ENCODE assay signal across 11 mouse cellular contexts in the genomic region with DNA sequence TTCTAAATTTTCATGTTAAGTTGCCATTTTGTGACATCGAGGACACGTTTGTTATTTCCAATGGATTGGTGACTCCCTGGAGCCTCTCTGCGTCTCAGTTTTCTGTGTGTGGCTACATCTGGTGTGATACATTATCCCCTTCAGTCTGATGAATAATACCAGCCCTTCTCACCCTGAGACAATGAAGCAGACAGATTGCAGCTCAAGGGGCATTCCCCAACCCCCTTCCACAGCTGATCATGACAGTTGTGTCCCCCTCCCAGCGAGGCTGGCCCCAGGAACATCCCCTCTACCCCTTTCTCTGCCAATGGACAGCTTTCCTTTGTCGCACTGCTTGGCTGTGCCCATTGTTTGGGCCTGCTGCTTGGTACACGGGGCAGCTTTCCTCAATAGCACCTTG. TPM values are rescaled to one million over a fixed set of nuclear protein-coding genes. Genes with fewer than 3 reads are reported as not detected.
DNase-seq lines count a peak whose midpoint lies in the region; ATAC-seq lines count a peak whose summit lies in the region.
"Had no signal": no experiment of that assay in that cellular context is flagged by ENCODE, and none has a peak within 500 bp of the region (broad histone marks: within the 10 kb centered on the region; RNA-seq: fewer than 3 reads in every experiment).

No protein-coding gene starts in this region.

- H3K9me3 ChIP-seq in lung, embryonic 16.5 days (ENCODE audit: control insufficient read depth, low read length), result no peaks in the 10 kb centered on the region
- H3K9me3 ChIP-seq in forebrain, embryonic 15.5 days, result no peaks in the 10 kb centered on the region
- H3K9me3 ChIP-seq in midbrain, embryonic 10.5 days (replicated peaks), result no peaks in the 10 kb centered on the region
- H3K9me3 ChIP-seq: heart, embryonic 12.5 days; liver, embryonic 15.5 days had no signal

- 0 out of 2 replicates have a peak, but pooled peaks have one; percentile 20 for ATAC-seq in lung, embryonic 16.5 days (ENCODE audit: low read depth)
- ATAC-seq in forebrain, embryonic 15.5 days (replicated peaks), result peak; percentile 76

- intact Hi-C loops in gastrocnemius, postnatal 36 days (cut with DNase I), result no loop called here

- no peaks in the 10 kb centered on the region for H3K27me3 ChIP-seq in lung, embryonic 16.5 days (ENCODE audit: control insufficient read depth, insufficient read depth, low read depth, low read length)
- no peaks in the 10 kb centered on the region for H3K27me3 ChIP-seq in forebrain, embryonic 15.5 days
- H3K27me3 ChIP-seq in midbrain, embryonic 10.5 days (ENCODE audit: low read depth, poor library complexity, severe bottlenecking), result no peaks in the 10 kb centered on the region
- H3K27me3 ChIP-seq: heart, embryonic 12.5 days; liver, embryonic 15.5 days had no signal

- no peak overlapping the region for H3K27ac ChIP-seq in lung, embryonic 16.5 days (ENCODE audit: low read length)
- H3K27ac ChIP-seq in forebrain, embryonic 15.5 days (replicated peaks), result peak overlapping the region; percentile 92
- peak overlapping the region; percentile 89 for H3K27ac ChIP-seq in midbrain, embryonic 10.5 days (replicated peaks)
- H3K27ac ChIP-seq: liver, embryonic 15.5 days had no signal

- no peak overlapping the region for H3K9ac ChIP-seq in lung, embryonic 16.5 days (ENCODE audit: low read length)
- H3K9ac ChIP-seq in forebrain, embryonic 15.5 days (replicated peaks), result peak overlapping the region; percentile 16; the same call in 1 of the 2 replicates
- H3K9ac ChIP-seq: heart, embryonic 12.5 days; liver, embryonic 15.5 days had no signal

- no peak overlapping the region for H3K4me2 ChIP-seq in lung, embryonic 16.5 days (ENCODE audit: low read depth, low read length)
- H3K4me2 ChIP-seq in forebrain, embryonic 15.5 days (replicated peaks), result no peak overlapping the region
- H3K4me2 ChIP-seq: liver, embryonic 15.5 days had no signal

- H3K4me3 ChIP-seq in lung, embryonic 16.5 days (ENCODE audit: low read length), result no peak overlapping the region
- no peak overlapping the region for H3K4me3 ChIP-seq in forebrain, embryonic 15.5 days
- H3K4me3 ChIP-seq in midbrain, embryonic 10.5 days, result peak overlapping the region; percentile 35; the same call in 1 of the 2 replicates
- H3K4me3 ChIP-seq: heart, embryonic 12.5 days; liver, embryonic 15.5 days had no signal

- H3K36me3 ChIP-seq in lung, embryonic 16.5 days (ENCODE audit: control insufficient read depth, insufficient read depth, low read length), result 0 out of 2 replicates have a peak, but pooled peaks cover 2% of the 10 kb centered on the region
- peaks cover 14% of the 10 kb centered on the region for H3K36me3 ChIP-seq in forebrain, embryonic 15.5 days
- peaks cover 29% of the 10 kb centered on the region for H3K36me3 ChIP-seq in midbrain, embryonic 10.5 days

- 65% methylated on average over 6 of the region's 6 CpGs for WGBS in lung, embryonic 16.5 days
- WGBS in forebrain, embryonic 15.5 days, result 6% methylated on average over 6 of the region's 6 CpGs
- WGBS in midbrain, embryonic 10.5 days, result 24% methylated on average over 6 of the region's 6 CpGs

- no peak for DNase-seq in lung, postnatal 36 days
- DNase-seq in midbrain, embryonic 10.5 days (ENCODE audit: low spot score), result peak; percentile 60
- peak; percentile 71 for DNase-seq in retina, embryonic 14.5 days (ENCODE audit: low spot score)
- DNase-seq in gastrocnemius, postnatal 36 days, result no peak
- DNase-seq in urinary bladder, postnatal 14 days (ENCODE audit: low spot score), result no peak
- DNase-seq in left cerebral cortex, adult 11 months (ENCODE audit: low spot score), result no peak
- DNase-seq: kidney, adult 11 months had no signal

- H3K4me1 ChIP-seq in lung, embryonic 16.5 days (replicated peaks; ENCODE audit: control insufficient read depth, insufficient read depth, low read length), result peaks cover 2% of the 10 kb centered on the region
- peaks cover 65% of the 10 kb centered on the region for H3K4me1 ChIP-seq in forebrain, embryonic 15.5 days
- peaks cover 74% of the 10 kb centered on the region for H3K4me1 ChIP-seq in midbrain, embryonic 10.5 days

RNA-seq across cellular contexts. Expression of gene Cemip2, which starts 11.5 kb away (rescaled TPM):
- polyA plus RNA-seq in lung, embryonic 16.5 days (2015; fragmentation: Nextera tagmentation; extraction: Ambion mirVana), result 29.7 and 31.8 TPM in 2 replicates
- 39.3 and 43.0 TPM in 2 replicates for polyA plus RNA-seq in forebrain, embryonic 15.5 days (2015; fragmentation: Nextera tagmentation; extraction: Ambion mirVana)
- 71.2 and 91.2 TPM in 2 replicates for polyA plus RNA-seq in midbrain, embryonic 10.5 days (2016; fragmentation: Nextera tagmentation; extraction: Ambion mirVana)
- total RNA-seq in gastrocnemius, postnatal 36 days (2021), result 1 to 10 TPM; 6.5 to 8.9 TPM

Comparison
In these comparisons a context has a peak if more than half of its experiments do, and no peak if none do; other contexts are left out.
1. DNase-seq: peak in midbrain, embryonic 10.5 days (single experiment) and retina, embryonic 14.5 days (single experiment); none in lung, postnatal 36 days (single experiment), gastrocnemius, postnatal 36 days (0 of 2), urinary bladder, postnatal 14 days (single experiment) and left cerebral cortex, adult 11 months (single experiment).